Mouse (Mus musculus): ENCODE results near the gene Pskh1. TPM values are rescaled to one million over a fixed set of nuclear protein-coding genes. Genes with fewer than 3 reads are reported as not detected.

Pskh1 gene
- polyA plus RNA-seq, 1 experiment from 2014 or later, result 21.5 TPM

GRCm38 (mm10) chr8:105981146-105981545 is 80.9 kb downstream of the Pskh1 start:
- 84% methylated on average over 1 of the region's 1 CpGs for WGBS
- Histone ChIP-seq H3K27me3 (replicated peaks; ENCODE audit: insufficient read depth, low read length) (no peaks in the 10 kb centered on the region), H3K4me2 (replicated peaks; ENCODE audit: low read depth, low read length) (no peak overlapping the region), H3K27ac (ENCODE audit: low read length) (no peak overlapping the region), H3K36me3 (ENCODE audit: insufficient read depth, low read length) (no peaks in the 10 kb centered on the region), H3K9me3 (ENCODE audit: low read length) (no peaks in the 10 kb centered on the region), H3K9ac (replicated peaks; ENCODE audit: low read depth) (no peak overlapping the region), H3K4me3 (ENCODE audit: low read depth, low read length) (no peak overlapping the region), H3K4me1 (ENCODE audit: insufficient read depth, low read depth, low read length) (no peaks in the 10 kb centered on the region)
- DNase-seq (ENCODE audit: low spot score), result no peak
- ATAC-seq, result no peak
- TF ChIP-seq CTCF (IDR thresholded peaks at IDR 0.05) (0 out of 2 replicates have a peak, but pooled peaks have one; percentile 11), EP300 (IDR thresholded peaks at IDR 0.05) (no peak)

Small RNA genes lying within 50 kb of the gene (microRNA-seq; reads per million reads assigned to microRNA genes)
- gene Mir7074, result not detected

Other genes starting within 250 kb of the Pskh1 start
- gene Carmil2, start 214.2 kb upstream of the Pskh1 start, polyA plus RNA-seq (2015; fragmentation: Nextera tagmentation; extraction: Ambion mirVana), result 0.26 and 0.35 TPM in 2 replicates
- 40.5 and 45.8 TPM in 2 replicates for gene Acd, start 199.3 kb upstream of the Pskh1 start, polyA plus RNA-seq (2015; fragmentation: Nextera tagmentation; extraction: Ambion mirVana)
- 14.8 and 16.6 TPM in 2 replicates for gene Pard6a, start 199.3 kb upstream of the Pskh1 start, polyA plus RNA-seq (2015; fragmentation: Nextera tagmentation; extraction: Ambion mirVana)
- gene 4933405L10Rik, start 192.8 kb upstream of the Pskh1 start, polyA plus RNA-seq (2015; fragmentation: Nextera tagmentation; extraction: Ambion mirVana), result not detected in 2 replicates
- 8.2 and 8.7 TPM in 2 replicates for gene Enkd1, start 192.2 kb upstream of the Pskh1 start, polyA plus RNA-seq (2015; fragmentation: Nextera tagmentation; extraction: Ambion mirVana)
- gene Gfod2, start 141.8 kb upstream of the Pskh1 start, polyA plus RNA-seq (2015; fragmentation: Nextera tagmentation; extraction: Ambion mirVana), result 19.5 and 24.4 TPM in 2 replicates
- 10.5 and 10.9 TPM in 2 replicates for gene Ranbp10, start 73.1 kb upstream of the Pskh1 start, polyA plus RNA-seq (2015; fragmentation: Nextera tagmentation; extraction: Ambion mirVana)
- gene Tsnaxip1, start 72.7 kb upstream of the Pskh1 start, polyA plus RNA-seq (2015; fragmentation: Nextera tagmentation; extraction: Ambion mirVana), result 2.9 and 3.7 TPM in 2 replicates
- gene Cenpt, start 47.2 kb upstream of the Pskh1 start, polyA plus RNA-seq (2015; fragmentation: Nextera tagmentation; extraction: Ambion mirVana), result 14.3 and 15.9 TPM in 2 replicates
- 46.3 and 50.1 TPM in 2 replicates for gene Thap11, start 45.3 kb upstream of the Pskh1 start, polyA plus RNA-seq (2015; fragmentation: Nextera tagmentation; extraction: Ambion mirVana)
- gene Nutf2, start 39.9 kb upstream of the Pskh1 start, polyA plus RNA-seq (2015; fragmentation: Nextera tagmentation; extraction: Ambion mirVana), result 82.3 and 97.4 TPM in 2 replicates
- 17.4 and 19.8 TPM in 2 replicates for gene Edc4, start 19.6 kb upstream of the Pskh1 start, polyA plus RNA-seq (2015; fragmentation: Nextera tagmentation; extraction: Ambion mirVana)
- 0.27 and 0.48 TPM in 2 replicates for gene Nrn1l, start 6.9 kb upstream of the Pskh1 start, polyA plus RNA-seq (2015; fragmentation: Nextera tagmentation; extraction: Ambion mirVana)
- gene Ctrl, start 33.4 kb downstream of the Pskh1 start, polyA plus RNA-seq (2015; fragmentation: Nextera tagmentation; extraction: Ambion mirVana), result 0.42 and 0.54 TPM in 2 replicates
- gene Psmb10, start 38.0 kb downstream of the Pskh1 start, polyA plus RNA-seq (2015; fragmentation: Nextera tagmentation; extraction: Ambion mirVana), result 75.9 and 77.2 TPM in 2 replicates
- gene Lcat, start 42.9 kb downstream of the Pskh1 start, polyA plus RNA-seq (2015; fragmentation: Nextera tagmentation; extraction: Ambion mirVana), result 0.63 and 0.74 TPM in 2 replicates
- 29.2 and 33.9 TPM in 2 replicates for gene Slc12a4, start 65.7 kb downstream of the Pskh1 start, polyA plus RNA-seq (2015; fragmentation: Nextera tagmentation; extraction: Ambion mirVana)
- 0.13 TPM in 1 of 2 replicates, not detected in the other for gene Dpep3, start 79.0 kb downstream of the Pskh1 start, polyA plus RNA-seq (2015; fragmentation: Nextera tagmentation; extraction: Ambion mirVana)
- gene Dus2, start 90.9 kb downstream of the Pskh1 start, polyA plus RNA-seq (2015; fragmentation: Nextera tagmentation; extraction: Ambion mirVana), result 7.4 and 8.8 TPM in 2 replicates
- 0.12 TPM in 1 of 2 replicates, not detected in the other for gene Dpep2nb, start 105.5 kb downstream of the Pskh1 start, polyA plus RNA-seq (2015; fragmentation: Nextera tagmentation; extraction: Ambion mirVana)
- gene Ddx28, start 111.4 kb downstream of the Pskh1 start, polyA plus RNA-seq (2015; fragmentation: Nextera tagmentation; extraction: Ambion mirVana), result 10.5 and 11.4 TPM in 2 replicates
- gene Nfatc3, start 158.4 kb downstream of the Pskh1 start, polyA plus RNA-seq (2015; fragmentation: Nextera tagmentation; extraction: Ambion mirVana), result 3.4 and 4.2 TPM in 2 replicates
- gene Esrp2, start 236.5 kb downstream of the Pskh1 start, polyA plus RNA-seq (2015; fragmentation: Nextera tagmentation; extraction: Ambion mirVana), result 38.4 and 38.6 TPM in 2 replicates
- gene Pla2g15, start 250.0 kb downstream of the Pskh1 start, polyA plus RNA-seq (2015; fragmentation: Nextera tagmentation; extraction: Ambion mirVana), result 10.6 and 10.8 TPM in 2 replicates

Data from lung, postnatal 0 days (tissue).